Mouse (Mus musculus): ENCODE measurements around the gene Chd1. TPM values are rescaled to one million over a fixed set of nuclear protein-coding genes. Genes with fewer than 3 reads are reported as not detected.
A peak's percentile ranks its signal among the peaks of the same experiment; 100 is the strongest.

Chd1 gene
- polyA plus RNA-seq, 1 experiment from 2014 or later: 35.7 TPM

GRCm38 (mm10) chr17:15812136-15812778 lies 107.5 kb downstream of the Chd1 start:
- 79% methylated on average over 13 of the region's 13 CpGs for WGBS
- peaks cover 64% of the 10 kb centered on the region for H3K4me1 ChIP-seq (ENCODE audit: control insufficient read depth, insufficient read depth, low read length)
- no peaks in the 10 kb centered on the region for H3K9me3 ChIP-seq (ENCODE audit: control insufficient read depth, low read depth, low read length)
- ATAC-seq (ENCODE audit: insufficient number of reproducible peaks, insufficient read depth, low FRiP score, low read depth): no peak
- no peak overlapping the region for H3K4me2 ChIP-seq (replicated peaks; ENCODE audit: low read depth, low read length)
- H3K4me3 ChIP-seq (ENCODE audit: low read depth, low read length): no peak overlapping the region
- H3K27me3 ChIP-seq (ENCODE audit: control insufficient read depth, insufficient read depth, low read length): no peaks in the 10 kb centered on the region
- H3K27ac ChIP-seq (ENCODE audit: low read length): peak overlapping the region; percentile 21; the same call in 1 of the 2 replicates
- no peak overlapping the region for H3K9ac ChIP-seq (replicated peaks; ENCODE audit: low read depth, low read length)
- H3K36me3 ChIP-seq (ENCODE audit: control insufficient read depth, insufficient read depth, low read length): peaks cover 16% of the 10 kb centered on the region

GRCm38 (mm10) chr17:15813658-15814212 lies 109.0 kb downstream of the Chd1 start:
- H3K4me2 ChIP-seq (replicated peaks; ENCODE audit: low read depth, low read length): peak overlapping the region; percentile 8; the same call in 1 of the 2 replicates
- peak overlapping the region; percentile 61; the same call in 1 of the 2 replicates for H3K27ac ChIP-seq (ENCODE audit: low read length)
- WGBS: 53% methylated on average over 3 of the region's 3 CpGs
- H3K27me3 ChIP-seq (ENCODE audit: control insufficient read depth, insufficient read depth, low read length): no peaks in the 10 kb centered on the region
- H3K4me1 ChIP-seq (ENCODE audit: control insufficient read depth, insufficient read depth, low read length): peaks cover 62% of the 10 kb centered on the region
- peaks cover 19% of the 10 kb centered on the region for H3K36me3 ChIP-seq (ENCODE audit: control insufficient read depth, insufficient read depth, low read length)
- no peaks in the 10 kb centered on the region for H3K9me3 ChIP-seq (ENCODE audit: control insufficient read depth, low read depth, low read length)
- no peak overlapping the region for H3K9ac ChIP-seq (replicated peaks; ENCODE audit: low read depth, low read length)
- H3K4me3 ChIP-seq (ENCODE audit: low read depth, low read length): no peak overlapping the region
- no peak for ATAC-seq (ENCODE audit: insufficient number of reproducible peaks, insufficient read depth, low FRiP score, low read depth)

GRCm38 (mm10) chr17:15815312-15816018 lies 110.7 kb downstream of the Chd1 start:
- Histone ChIP-seq H3K9me3 (ENCODE audit: control insufficient read depth, low read depth, low read length) (no peaks in the 10 kb centered on the region), H3K36me3 (ENCODE audit: control insufficient read depth, insufficient read depth, low read length) (peaks cover 29% of the 10 kb centered on the region), H3K4me2 (replicated peaks; ENCODE audit: low read depth, low read length) (no peak overlapping the region), H3K9ac (replicated peaks; ENCODE audit: low read depth, low read length) (no peak overlapping the region), H3K4me3 (ENCODE audit: low read depth, low read length) (no peak overlapping the region), H3K4me1 (ENCODE audit: control insufficient read depth, insufficient read depth, low read length) (peaks cover 57% of the 10 kb centered on the region), H3K27me3 (ENCODE audit: control insufficient read depth, insufficient read depth, low read length) (no peaks in the 10 kb centered on the region), H3K27ac (ENCODE audit: low read length) (no peak overlapping the region)
- WGBS: 81% methylated on average over 10 of the region's 10 CpGs
- no peak for ATAC-seq (ENCODE audit: insufficient number of reproducible peaks, insufficient read depth, low FRiP score, low read depth)

- ATAC-seq (ENCODE audit: insufficient number of reproducible peaks, insufficient read depth, low FRiP score, low read depth): no peak
- Histone ChIP-seq H3K27ac (ENCODE audit: low read length) (no peak overlapping the region), H3K36me3 (ENCODE audit: control insufficient read depth, insufficient read depth, low read length) (peaks cover 37% of the 10 kb centered on the region), H3K9me3 (ENCODE audit: control insufficient read depth, low read depth, low read length) (no peaks in the 10 kb centered on the region), H3K27me3 (ENCODE audit: control insufficient read depth, insufficient read depth, low read length) (no peaks in the 10 kb centered on the region), H3K4me3 (ENCODE audit: low read depth, low read length) (no peak overlapping the region), H3K4me2 (replicated peaks; ENCODE audit: low read depth, low read length) (no peak overlapping the region; the same call in 1 of the 2 replicates), H3K9ac (replicated peaks; ENCODE audit: low read depth, low read length) (no peak overlapping the region), H3K4me1 (ENCODE audit: control insufficient read depth, insufficient read depth, low read length) (peaks cover 55% of the 10 kb centered on the region)
- 83% methylated on average over 10 of the region's 11 CpGs for WGBS
Measured at GRCm38 (mm10) chr17:15816379-15817095, 111.8 kb downstream of the Chd1 start.

- 73% methylated on average over 5 of the region's 5 CpGs for WGBS
- Histone ChIP-seq H3K27me3 (ENCODE audit: control insufficient read depth, insufficient read depth, low read length) (no peaks in the 10 kb centered on the region), H3K4me2 (replicated peaks; ENCODE audit: low read depth, low read length) (no peak overlapping the region; the same call in 1 of the 2 replicates), H3K4me1 (ENCODE audit: control insufficient read depth, insufficient read depth, low read length) (peaks cover 55% of the 10 kb centered on the region), H3K9ac (replicated peaks; ENCODE audit: low read depth, low read length) (no peak overlapping the region), H3K4me3 (ENCODE audit: low read depth, low read length) (no peak overlapping the region), H3K36me3 (ENCODE audit: control insufficient read depth, insufficient read depth, low read length) (peaks cover 37% of the 10 kb centered on the region), H3K27ac (ENCODE audit: low read length) (no peak overlapping the region), H3K9me3 (ENCODE audit: control insufficient read depth, low read depth, low read length) (no peaks in the 10 kb centered on the region)
- ATAC-seq (ENCODE audit: insufficient number of reproducible peaks, insufficient read depth, low FRiP score, low read depth): no peak
Measured at GRCm38 (mm10) chr17:15817096-15817450, 112.3 kb downstream of the Chd1 start.

- Histone ChIP-seq H3K36me3 (ENCODE audit: control insufficient read depth, insufficient read depth, low read length) (peaks cover 33% of the 10 kb centered on the region), H3K27ac (ENCODE audit: low read length) (no peak overlapping the region), H3K27me3 (ENCODE audit: control insufficient read depth, insufficient read depth, low read length) (no peaks in the 10 kb centered on the region), H3K9me3 (ENCODE audit: control insufficient read depth, low read depth, low read length) (no peaks in the 10 kb centered on the region), H3K4me1 (ENCODE audit: control insufficient read depth, insufficient read depth, low read length) (peaks cover 51% of the 10 kb centered on the region), H3K9ac (replicated peaks; ENCODE audit: low read depth, low read length) (no peak overlapping the region), H3K4me3 (ENCODE audit: low read depth, low read length) (no peak overlapping the region), H3K4me2 (replicated peaks; ENCODE audit: low read depth, low read length) (no peak overlapping the region)
- ATAC-seq (ENCODE audit: insufficient number of reproducible peaks, insufficient read depth, low FRiP score, low read depth): no peak
- WGBS: 90% methylated on average over 2 of the region's 2 CpGs
Measured at GRCm38 (mm10) chr17:15817634-15818033, 112.9 kb downstream of the Chd1 start.

GRCm38 (mm10) chr17:15818372-15818771 lies 113.6 kb downstream of the Chd1 start:
- Histone ChIP-seq H3K4me3 (ENCODE audit: low read depth, low read length) (no peak overlapping the region), H3K27ac (ENCODE audit: low read length) (no peak overlapping the region), H3K36me3 (ENCODE audit: control insufficient read depth, insufficient read depth, low read length) (peaks cover 29% of the 10 kb centered on the region), H3K4me1 (ENCODE audit: control insufficient read depth, insufficient read depth, low read length) (peaks cover 51% of the 10 kb centered on the region), H3K9me3 (ENCODE audit: control insufficient read depth, low read depth, low read length) (no peaks in the 10 kb centered on the region), H3K9ac (replicated peaks; ENCODE audit: low read depth, low read length) (no peak overlapping the region), H3K27me3 (ENCODE audit: control insufficient read depth, insufficient read depth, low read length) (no peaks in the 10 kb centered on the region), H3K4me2 (replicated peaks; ENCODE audit: low read depth, low read length) (no peak overlapping the region)
- WGBS: 75% methylated on average over 8 of the region's 8 CpGs
- ATAC-seq (ENCODE audit: insufficient number of reproducible peaks, insufficient read depth, low FRiP score, low read depth): no peak

- Histone ChIP-seq H3K9me3 (ENCODE audit: control insufficient read depth, low read depth, low read length) (no peaks in the 10 kb centered on the region), H3K36me3 (ENCODE audit: control insufficient read depth, insufficient read depth, low read length) (peaks cover 29% of the 10 kb centered on the region), H3K4me2 (replicated peaks; ENCODE audit: low read depth, low read length) (peak overlapping the region; percentile 17; the same call in 1 of the 2 replicates), H3K27ac (ENCODE audit: low read length) (no peak overlapping the region; the same call in 1 of the 2 replicates), H3K4me3 (ENCODE audit: low read depth, low read length) (no peak overlapping the region; the same call in 1 of the 2 replicates), H3K9ac (replicated peaks; ENCODE audit: low read depth, low read length) (no peak overlapping the region), H3K27me3 (ENCODE audit: control insufficient read depth, insufficient read depth, low read length) (no peaks in the 10 kb centered on the region), H3K4me1 (ENCODE audit: control insufficient read depth, insufficient read depth, low read length) (peaks cover 42% of the 10 kb centered on the region; the same call in 1 of the 2 replicates)
- no peak for ATAC-seq (ENCODE audit: insufficient number of reproducible peaks, insufficient read depth, low FRiP score, low read depth)
- WGBS: 65% methylated on average over 6 of the region's 6 CpGs
Measured at GRCm38 (mm10) chr17:15820146-15820545, 115.4 kb downstream of the Chd1 start.
